22 mouse cellular contexts compared by ENCODE assay signal in genomic region chr7:49581951-49582350, GRCm38 (mm10). TPM values are rescaled to one million over a fixed set of nuclear protein-coding genes. Genes with fewer than 3 reads are reported as not detected.
DNase-seq lines count a peak whose midpoint lies in the region; ATAC-seq and TF ChIP-seq lines count a peak whose summit lies in the region.
"Had no signal": no experiment of that assay in that cellular context is flagged by ENCODE, and none has a peak within 500 bp of the region (broad histone marks: within the 10 kb centered on the region; RNA-seq: fewer than 3 reads in every experiment).

No protein-coding gene starts in this region.

- no peak overlapping the region for H3K9ac ChIP-seq in lung, embryonic 15.5 days
- H3K9ac ChIP-seq in lung, postnatal 0 days (replicated peaks; ENCODE audit: low read depth) = no peak overlapping the region
- H3K9ac ChIP-seq: embryonic facial prominence, embryonic 13.5 days; embryonic facial prominence, embryonic 15.5 days; forebrain, embryonic 12.5 days had no signal

- peaks cover 10% of the 10 kb centered on the region for H3K4me1 ChIP-seq in lung, embryonic 15.5 days
- peaks cover 3% of the 10 kb centered on the region; the same call in 1 of the 2 replicates for H3K4me1 ChIP-seq in lung, postnatal 0 days (ENCODE audit: insufficient read depth, low read depth, low read length)
- H3K4me1 ChIP-seq: forebrain, embryonic 10.5 days; forebrain, embryonic 12.5 days had no signal

- peaks cover 51% of the 10 kb centered on the region for H3K36me3 ChIP-seq in lung, embryonic 15.5 days
- H3K36me3 ChIP-seq in lung, postnatal 0 days (ENCODE audit: insufficient read depth, low read length) = no peaks in the 10 kb centered on the region; the same call in 1 of the 2 replicates
- H3K36me3 ChIP-seq: forebrain, embryonic 12.5 days had no signal

- DNase-seq in lung, adult 18-20 months = no peak
- peak; percentile 80 for DNase-seq in lung, postnatal 0 days (ENCODE audit: low spot score)
- DNase-seq in lung, postnatal 25 days (ENCODE audit: low spot score) = no peak
- DNase-seq: adrenal gland, adult 2 months; adrenal gland, postnatal 10 days; adrenal gland, postnatal 25 days; cerebellum, adult 11 months; cerebellum, adult 18-20 months; cerebellum, adult 8-10 months; cerebellum, adult 9-11 months; cerebellum, postnatal 14 days; cerebellum, postnatal 36 days; embryo, embryonic 11 days had no signal

- H3K9me3 ChIP-seq in lung, embryonic 15.5 days = no peaks in the 10 kb centered on the region
- no peaks in the 10 kb centered on the region for H3K9me3 ChIP-seq in lung, postnatal 0 days (ENCODE audit: low read length)
- H3K9me3 ChIP-seq: embryonic facial prominence, embryonic 13.5 days; embryonic facial prominence, embryonic 15.5 days; forebrain, embryonic 10.5 days; forebrain, embryonic 12.5 days had no signal

- H3K27me3 ChIP-seq in lung, embryonic 15.5 days = no peaks in the 10 kb centered on the region
- no peaks in the 10 kb centered on the region for H3K27me3 ChIP-seq in lung, postnatal 0 days (replicated peaks; ENCODE audit: insufficient read depth, low read length)
- H3K27me3 ChIP-seq: embryonic facial prominence, embryonic 13.5 days; embryonic facial prominence, embryonic 15.5 days had no signal

- 56% methylated on average over 2 of the region's 2 CpGs for WGBS in lung, embryonic 15.5 days
- WGBS in lung, postnatal 0 days = 51% methylated on average over 2 of the region's 2 CpGs

- peak; percentile 78 for ATAC-seq in lung, embryonic 15.5 days (ENCODE audit: borderline replicate concordance, extremely low read depth, low FRiP score, low TSS enrichment)
- ATAC-seq in lung, postnatal 0 days = peak; percentile 75
- ATAC-seq: forebrain, embryonic 14.5 days; forebrain, embryonic 16.5 days had no signal

- H3K4me2 ChIP-seq in lung, embryonic 15.5 days = no peak overlapping the region
- no peak overlapping the region for H3K4me2 ChIP-seq in lung, postnatal 0 days (replicated peaks; ENCODE audit: low read depth, low read length)
- H3K4me2 ChIP-seq: embryonic facial prominence, embryonic 13.5 days; embryonic facial prominence, embryonic 15.5 days; forebrain, embryonic 12.5 days had no signal

- no peak for TF ChIP-seq CTCF in lung, postnatal 0 days (IDR thresholded peaks at IDR 0.05)

- TF ChIP-seq EP300 in lung, postnatal 0 days (IDR thresholded peaks at IDR 0.05) = no peak

- H3K4me3 ChIP-seq in lung, embryonic 15.5 days = no peak overlapping the region
- no peak overlapping the region for H3K4me3 ChIP-seq in lung, postnatal 0 days (ENCODE audit: low read depth, low read length)
- H3K4me3 ChIP-seq: embryonic facial prominence, embryonic 13.5 days; embryonic facial prominence, embryonic 15.5 days; erythroblast, embryonic 14.5 days; forebrain, embryonic 10.5 days; forebrain, embryonic 12.5 days had no signal

- peak overlapping the region; percentile 78 for H3K27ac ChIP-seq in lung, embryonic 15.5 days
- peak overlapping the region; percentile 55 for H3K27ac ChIP-seq in lung, postnatal 0 days (ENCODE audit: low read length)
- H3K27ac ChIP-seq: embryonic facial prominence, embryonic 13.5 days; embryonic facial prominence, embryonic 15.5 days; forebrain, embryonic 10.5 days; forebrain, embryonic 12.5 days had no signal

RNA-seq across cellular contexts. Expression of gene Dbx1, which starts 54.7 kb away (rescaled TPM):
- not detected in 2 replicates for polyA plus RNA-seq in lung, embryonic 15.5 days (2015; fragmentation: Nextera tagmentation; extraction: Ambion mirVana)
- polyA plus RNA-seq in lung, postnatal 0 days (2015; fragmentation: Nextera tagmentation; extraction: Ambion mirVana) = not detected in 2 replicates
- polyA plus RNA-seq: adrenal gland, adult 2 months; C2C12; erythroblast, embryonic 14.5 days had no signal
